Mouse (Mus musculus) olfactory bulb, adult 2 months (tissue): ENCODE results near the gene B830017H08Rik.

Source experiments
- CTCF ChIP-seq: fragments of 200-500 bp; IDR thresholded peaks from 2 replicates; pipeline ENCODE4 v1.5.1; 2012; ENCODE audit warnings: low read depth, mild to moderate bottlenecking, low read length, moderate library complexity; ENCODE audit not compliant: insufficient read depth
- POLR2A ChIP-seq: fragments of 200-500 bp; IDR thresholded peaks from 2 replicates; pipeline ENCODE4 v1.6.1; 2012; ENCODE audit warnings: mild to moderate bottlenecking, low read depth, low read length, moderate library complexity; ENCODE audit not compliant: insufficient read depth

DNA sequence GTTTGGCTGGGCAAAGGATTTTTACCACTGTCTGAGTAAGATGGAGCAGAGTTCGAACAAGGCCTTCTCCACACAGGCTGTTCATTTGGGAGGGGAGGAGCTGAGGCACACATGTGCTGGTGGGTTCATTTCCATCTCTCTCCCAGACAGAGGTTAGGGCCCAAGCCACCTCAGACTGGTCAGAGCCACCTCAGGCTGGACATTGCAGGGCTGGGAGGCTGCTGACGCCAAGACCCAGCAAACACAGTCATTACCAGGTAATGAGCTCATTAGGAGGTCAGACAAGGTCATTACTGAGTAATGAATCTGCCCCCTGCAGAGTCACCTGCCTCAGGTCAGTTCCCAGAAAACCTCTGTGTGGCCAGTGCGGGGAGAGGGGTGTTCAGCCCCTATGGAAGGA is 4.1 kb upstream of the B830017H08Rik start:
- TF ChIP-seq CTCF = no peak
- TF ChIP-seq POLR2A = no peak
